9 mouse cellular contexts compared by ENCODE assay signal in the genomic region with DNA sequence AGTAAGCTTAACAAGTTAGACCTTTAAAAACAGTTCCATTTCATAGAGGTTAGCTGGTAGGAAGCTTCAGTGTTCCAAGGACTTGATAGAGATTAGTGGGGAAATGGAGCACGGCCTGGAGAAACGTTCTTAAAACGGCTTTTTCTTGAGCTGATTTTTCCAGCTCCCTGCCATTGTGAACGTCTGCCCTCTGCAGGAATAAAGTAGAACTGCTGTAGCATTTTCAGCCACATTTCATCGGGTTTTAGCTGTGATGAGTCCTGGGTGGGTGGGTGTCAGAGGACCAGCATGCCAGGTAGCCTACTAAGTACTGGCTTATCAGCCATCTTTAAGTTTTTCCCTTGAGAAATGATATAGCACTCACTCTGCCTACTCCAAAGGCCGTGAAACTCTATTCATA. TPM values are rescaled to one million over a fixed set of nuclear protein-coding genes. Genes with fewer than 3 reads are reported as not detected.
DNase-seq lines count a peak whose midpoint lies in the region; ATAC-seq and TF ChIP-seq lines count a peak whose summit lies in the region.
"Had no signal": no experiment of that assay in that cellular context is flagged by ENCODE, and none has a peak within 500 bp of the region (broad histone marks: within the 10 kb centered on the region; RNA-seq: fewer than 3 reads in every experiment).

No protein-coding gene starts in this region.

- no peaks in the 10 kb centered on the region for H3K36me3 ChIP-seq in lung, embryonic 14.5 days (ENCODE audit: insufficient read depth)

- H3K4me2 ChIP-seq in lung, embryonic 14.5 days: no peak overlapping the region

- peak; percentile 87 for DNase-seq in lung, embryonic 14.5 days
- no peak for DNase-seq in lung, postnatal 25 days (ENCODE audit: low spot score)
- peak; percentile 63 for DNase-seq in R1 (ENCODE audit: low read depth, low spot score)
- DNase-seq in embryo, embryonic 9.5 days (ENCODE audit: extremely low spot score): peak; percentile 72
- DNase-seq in left cerebral cortex, postnatal 14 days (ENCODE audit: low spot score in 2 of 2): peak; percentile 61 to 75
- DNase-seq in neural tube, embryonic 10.5 days (ENCODE audit: extremely low spot score, low spot score): peak; percentile 57
- no peak for DNase-seq in ovary, postnatal 10 days (ENCODE audit: low spot score)

- 8% methylated on average over 6 of the region's 6 CpGs for WGBS in lung, embryonic 14.5 days

- H3K9me3 ChIP-seq in lung, embryonic 14.5 days (ENCODE audit: low read depth, low read length): no peaks in the 10 kb centered on the region

- H3K27ac ChIP-seq in lung, embryonic 14.5 days (ENCODE audit: low read depth): no peak overlapping the region

- TF ChIP-seq CTCF in lung, embryonic 14.5 days (IDR thresholded peaks at IDR 0.05; ENCODE audit: low read depth): peak; percentile 93

- no peak overlapping the region for H3K4me3 ChIP-seq in lung, embryonic 14.5 days (ENCODE audit: low read depth, low read length)
- H3K4me3 ChIP-seq: erythroblast, embryonic 14.5 days had no signal

- ATAC-seq in lung, embryonic 14.5 days (ENCODE audit: insufficient read depth): peak; percentile 71
- peak; percentile 44 to 54 for ATAC-seq in hematopoietic stem cell, adult 5-6 weeks (replicated peaks in 1 of 2; ENCODE audit: insufficient read depth in 1 of 2, low FRiP score in 2 of 2, low TSS enrichment in 1 of 2, low read depth in 1 of 2, poor library complexity in 2 of 2, severe bottlenecking in 2 of 2)

- intact Hi-C loops in left cerebral cortex, postnatal 14 days (cut with DNase I): loop anchor here (2.0 kb wide), 1 partner anchor 124 kb away; a partner anchor contains a TSS

- H3K9ac ChIP-seq in lung, embryonic 14.5 days: no peak overlapping the region

- H3K27me3 ChIP-seq in lung, embryonic 14.5 days (ENCODE audit: insufficient read depth, low read length): no peaks in the 10 kb centered on the region

- H3K4me1 ChIP-seq in lung, embryonic 14.5 days (ENCODE audit: insufficient read depth): no peaks in the 10 kb centered on the region

RNA-seq across cellular contexts. Expression of a gene that starts 29.9 kb away (rescaled TPM):
- polyA plus RNA-seq in lung, embryonic 14.5 days (2014; fragmentation: Nextera tagmentation; extraction: Ambion mirVana): 2.3 and 3.3 TPM in 2 replicates
- total RNA-seq in hematopoietic stem cell, adult 5-6 weeks (2017): 1.0 and 1.7 TPM in 2 replicates
- under 1 TPM; 0.70 to 0.72 TPM for total RNA-seq in left cerebral cortex, postnatal 14 days (2021)
- polyA plus RNA-seq: erythroblast, embryonic 14.5 days had no signal

Comparison
In these comparisons a context has a peak if more than half of its experiments do, and no peak if none do; other contexts are left out.
1. DNase-seq: peak in lung, embryonic 14.5 days (single experiment), R1 (single experiment), embryo, embryonic 9.5 days (single experiment), left cerebral cortex, postnatal 14 days (2 of 2) and neural tube, embryonic 10.5 days (single experiment); none in lung, postnatal 25 days (single experiment) and ovary, postnatal 10 days (single experiment).